Mouse (Mus musculus) G1E (cell line): Measurements from ENCODE around the gene Wdr81.

Experiments
- CTCF ChIP-seq: IDR thresholded peaks from 2 replicates; pipeline ENCODE4 v1.5.1; 2012; ENCODE audit warnings: low read depth, low read length, inconsistent platforms, mixed read lengths
- GATA2 ChIP-seq: IDR thresholded peaks from 2 replicates; pipeline ENCODE4 v1.6.1; 2012; ENCODE audit warnings: low read depth, low read length, inconsistent platforms, borderline replicate concordance
- POLR2AphosphoS5 ChIP-seq: IDR thresholded peaks from 2 replicates; pipeline ENCODE4 v1.6.1; 2012; ENCODE audit warnings: low read depth, low read length, inconsistent platforms; ENCODE audit not compliant: insufficient replicate concordance
- TAL1 ChIP-seq: conservative IDR thresholded peaks from 2 replicates; pipeline ENCODE4 v1.6.1; 2012; ENCODE audit warnings: low read depth, low read length, inconsistent platforms, mixed read lengths

DNA sequence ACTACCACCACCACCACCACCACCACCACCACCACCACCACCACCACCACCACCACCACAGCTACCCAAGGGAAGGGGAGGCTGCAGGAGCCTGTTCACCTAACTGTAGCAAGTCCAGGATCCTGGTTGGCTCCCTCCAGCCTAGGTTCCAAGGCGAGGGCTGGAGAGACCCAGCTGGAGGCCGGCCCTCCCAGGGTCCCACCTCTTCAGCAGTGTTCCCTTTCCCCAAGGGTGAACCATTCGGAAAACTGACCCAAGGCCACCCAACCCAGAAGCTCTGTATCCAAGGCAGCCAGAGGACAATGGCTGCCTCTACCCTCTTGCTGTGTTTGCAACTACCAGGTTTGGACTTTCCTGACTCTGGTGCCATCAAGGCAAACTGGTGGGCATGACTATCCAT is 14.6 kb downstream of the Wdr81 start:
- TF ChIP-seq TAL1 (no peak), CTCF (no peak), GATA2 (no peak), POLR2AphosphoS5 (no peak)
